ENCODE assay signal across 8 mouse cellular contexts in the genomic region with DNA sequence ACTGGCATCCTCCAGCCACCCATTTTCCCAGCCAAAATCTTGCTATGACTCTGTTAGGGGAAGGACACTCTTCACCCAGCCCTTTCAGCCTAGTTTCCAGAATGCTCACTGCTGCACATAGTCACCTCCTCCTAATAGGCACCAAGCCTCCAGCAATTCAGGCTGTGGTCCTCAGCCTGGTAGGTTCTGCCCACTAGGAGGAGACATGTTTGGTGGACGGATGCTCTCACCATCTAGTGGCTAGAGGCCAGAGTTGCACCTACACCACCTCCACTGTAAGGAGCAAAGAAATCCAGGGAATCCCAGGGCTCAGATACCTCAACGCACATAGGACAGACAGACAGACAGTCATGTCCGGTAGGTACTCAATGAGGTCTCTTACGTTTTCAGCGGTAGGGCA.
A peak's percentile ranks its signal among the peaks of the same experiment; 100 is the strongest.
DNase-seq lines count a peak whose midpoint lies in the region; ATAC-seq and TF ChIP-seq lines count a peak whose summit lies in the region.

No protein-coding gene starts in this region.

- no peaks in the 10 kb centered on the region for H3K9me3 ChIP-seq in forebrain, embryonic 14.5 days (replicated peaks; ENCODE audit: control insufficient read depth, low read length)
- H3K9me3 ChIP-seq in forebrain, embryonic 13.5 days (replicated peaks), result no peaks in the 10 kb centered on the region
- no peaks in the 10 kb centered on the region for H3K9me3 ChIP-seq in neural tube, embryonic 13.5 days

- H3K27me3 ChIP-seq in forebrain, embryonic 14.5 days (replicated peaks; ENCODE audit: control insufficient read depth, insufficient read depth, low read length), result no peaks in the 10 kb centered on the region
- H3K27me3 ChIP-seq in forebrain, embryonic 13.5 days, result no peaks in the 10 kb centered on the region
- H3K27me3 ChIP-seq in neural tube, embryonic 13.5 days, result no peaks in the 10 kb centered on the region

- H3K36me3 ChIP-seq in forebrain, embryonic 14.5 days (ENCODE audit: control insufficient read depth, insufficient read depth, low read length), result peaks cover 89% of the 10 kb centered on the region
- peaks cover 98% of the 10 kb centered on the region for H3K36me3 ChIP-seq in forebrain, embryonic 13.5 days (ENCODE audit: poor library complexity, severe bottlenecking)
- peaks cover 93% of the 10 kb centered on the region for H3K36me3 ChIP-seq in neural tube, embryonic 13.5 days

- H3K4me3 ChIP-seq in forebrain, embryonic 14.5 days (ENCODE audit: low read depth, low read length), result no peak overlapping the region
- no peak overlapping the region for H3K4me3 ChIP-seq in forebrain, embryonic 13.5 days
- H3K4me3 ChIP-seq in neural tube, embryonic 13.5 days, result no peak overlapping the region

- peak; percentile 74; the same call in 1 of the 2 replicates for TF ChIP-seq CTCF in brain, embryonic 14.5 days (IDR thresholded peaks at IDR 0.05; ENCODE audit: borderline replicate concordance, extremely low read depth, insufficient read depth, insufficient read length)

- H3K4me2 ChIP-seq in forebrain, embryonic 14.5 days (ENCODE audit: low read length), result no peak overlapping the region
- H3K4me2 ChIP-seq in forebrain, embryonic 13.5 days, result no peak overlapping the region
- H3K4me2 ChIP-seq in neural tube, embryonic 13.5 days, result no peak overlapping the region

- no peak overlapping the region for H3K27ac ChIP-seq in forebrain, embryonic 14.5 days (ENCODE audit: low read depth, low read length)
- H3K27ac ChIP-seq in forebrain, embryonic 13.5 days, result no peak overlapping the region
- no peak overlapping the region for H3K27ac ChIP-seq in neural tube, embryonic 13.5 days (replicated peaks)

- no peaks in the 10 kb centered on the region for H3K4me1 ChIP-seq in forebrain, embryonic 14.5 days (ENCODE audit: control insufficient read depth, insufficient read depth, low read length)
- H3K4me1 ChIP-seq in forebrain, embryonic 13.5 days, result peaks cover 11% of the 10 kb centered on the region; the same call in 1 of the 2 replicates
- peaks cover 29% of the 10 kb centered on the region for H3K4me1 ChIP-seq in neural tube, embryonic 13.5 days (replicated peaks)

- H3K9ac ChIP-seq in forebrain, embryonic 14.5 days (ENCODE audit: low read length), result no peak overlapping the region
- no peak overlapping the region; the same call in 1 of the 2 replicates for H3K9ac ChIP-seq in forebrain, embryonic 13.5 days
- H3K9ac ChIP-seq in neural tube, embryonic 13.5 days, result no peak overlapping the region

- DNase-seq in forebrain, embryonic 14.5 days (ENCODE audit: low spot score), result peak; percentile 46
- DNase-seq in neural tube, embryonic 10.5 days (ENCODE audit: extremely low spot score, low spot score), result no peak
- DNase-seq in brain, embryonic 14.5 days (ENCODE audit: low read depth), result peak; percentile 52
- peak; percentile 62 for DNase-seq in kidney, adult 18-20 months
- peak; percentile 82 for DNase-seq in lung, postnatal 10 days
- peak; percentile 49 to 55 for DNase-seq in thymus, postnatal 36 days

- ATAC-seq in forebrain, embryonic 14.5 days, result no peak
- no peak for ATAC-seq in forebrain, embryonic 13.5 days
- peak; percentile 29; the same call in 1 of the 2 replicates for ATAC-seq in neural tube, embryonic 13.5 days (ENCODE audit: low read depth)

- 69% methylated on average over 5 of the region's 5 CpGs for WGBS in forebrain, embryonic 14.5 days
- 78% methylated on average over 5 of the region's 5 CpGs for WGBS in forebrain, embryonic 13.5 days
- WGBS in neural tube, embryonic 13.5 days, result 70% methylated on average over 5 of the region's 5 CpGs

- no peak for TF ChIP-seq POLR2A in brain, embryonic 14.5 days (IDR thresholded peaks at IDR 0.05; ENCODE audit: borderline replicate concordance, extremely low read depth, insufficient read depth, insufficient read length, poor library complexity, severe bottlenecking)
